Mouse (Mus musculus) liver, adult 2 months (tissue): ENCODE measurements at regions not wholly inside any gene's neighbourhood (a gene's known extent, or its start where the extent isn't known, plus 50 kb on each side); places are given as distances from the start of the nearest gene placed in this dataset.

ENCODE experiments used
- CTCF ChIP-seq: fragments of 200-500 bp; IDR thresholded peaks from 2 replicates; pipeline ENCODE4 v1.5.1; 2011; ENCODE audit warnings: low read depth, low read length, control low read depth
- POLR2A ChIP-seq: fragments of 200-500 bp; IDR thresholded peaks from 2 replicates; pipeline ENCODE4 v1.6.1; 2011; ENCODE audit warnings: low read length, control low read depth; ENCODE audit not compliant: insufficient read depth; ENCODE audit errors: extremely low read depth

- no peak for TF ChIP-seq POLR2A
- TF ChIP-seq CTCF = no peak
These were observed 103.2 kb downstream of the Hpgd start for GRCm38 (mm10) chr8:56397611-56398010.
